Mouse (Mus musculus) lung, adult 2 months (tissue): Measurements from ENCODE around the gene BC049715.
"Not testable (repeated sequence)": the region's sequence is repeated elsewhere in the genome, so short reads cannot be mapped to it uniquely, and the experiment has no call there.

Experiments
- CTCF ChIP-seq: fragments of 200-500 bp; IDR thresholded peaks from 2 replicates; pipeline ENCODE4 v1.5.1; 2011; ENCODE audit warnings: mild to moderate bottlenecking, low read length, control low read depth; ENCODE audit not compliant: insufficient read depth
- POLR2A ChIP-seq: fragments of 200-500 bp; IDR thresholded peaks from 2 replicates; pipeline ENCODE4 v1.6.1; 2011; ENCODE audit warnings: low read depth, mild to moderate bottlenecking, control low read depth, low read length, borderline replicate concordance; ENCODE audit errors: extremely low read depth

GRCm38 (mm10) chr6:136797874-136798693 is 29.3 kb upstream of the BC049715 start:
- TF ChIP-seq POLR2A, CTCF: not testable (repeated sequence)
